Comparison of ENCODE assay signal across 11 mouse cellular contexts in genomic region chr7:31109091-31109490, GRCm38 (mm10). TPM values are rescaled to one million over a fixed set of nuclear protein-coding genes. Genes with fewer than 3 reads are reported as not detected.
A peak's percentile ranks its signal among the peaks of the same experiment; 100 is the strongest.
DNase-seq lines count a peak whose midpoint lies in the region; ATAC-seq and TF ChIP-seq lines count a peak whose summit lies in the region.
"Had no signal": no experiment of that assay in that cellular context is flagged by ENCODE, and none has a peak within 500 bp of the region (broad histone marks: within the 10 kb centered on the region; RNA-seq: fewer than 3 reads in every experiment).

No protein-coding gene starts in this region.

- no peaks in the 10 kb centered on the region for H3K27me3 ChIP-seq in intestine, embryonic 15.5 days (replicated peaks)
- no peaks in the 10 kb centered on the region for H3K27me3 ChIP-seq in intestine, postnatal 0 days (replicated peaks; ENCODE audit: control insufficient read depth, insufficient read depth, low read length)
- no peaks in the 10 kb centered on the region for H3K27me3 ChIP-seq in lung, postnatal 0 days (replicated peaks; ENCODE audit: insufficient read depth, low read length)
- H3K27me3 ChIP-seq: forebrain, embryonic 13.5 days; liver, embryonic 15.5 days had no signal

- TF ChIP-seq EP300 in lung, postnatal 0 days (IDR thresholded peaks at IDR 0.05) = no peak

- no peak overlapping the region for H3K4me3 ChIP-seq in intestine, embryonic 15.5 days (replicated peaks)
- no peak overlapping the region for H3K4me3 ChIP-seq in intestine, postnatal 0 days (ENCODE audit: low read depth, low read length)
- peak overlapping the region; percentile 57 for H3K4me3 ChIP-seq in gastrocnemius, adult 2 months
- no peak overlapping the region for H3K4me3 ChIP-seq in lung, postnatal 0 days (ENCODE audit: low read depth, low read length)
- H3K4me3 ChIP-seq: forebrain, embryonic 13.5 days; liver, embryonic 15.5 days had no signal

- intact Hi-C loops in gastrocnemius, adult 2 months (cut with DNase I) = no loop called here

- peak; percentile 50 for DNase-seq in brain, adult 2 months (ENCODE audit: low read depth, low spot score)
- peak; percentile 79 for DNase-seq in gastrocnemius, adult 2 months
- DNase-seq in lung, postnatal 0 days (ENCODE audit: low spot score) = peak; percentile 77
- DNase-seq in thymus, postnatal 25 days = no peak

- H3K9ac ChIP-seq in intestine, embryonic 15.5 days = no peak overlapping the region
- no peak overlapping the region for H3K9ac ChIP-seq in intestine, postnatal 0 days (ENCODE audit: low read depth, low read length)
- H3K9ac ChIP-seq in lung, postnatal 0 days (replicated peaks; ENCODE audit: low read depth) = no peak overlapping the region
- H3K9ac ChIP-seq: forebrain, embryonic 13.5 days; liver, embryonic 15.5 days had no signal

- H3K4me2 ChIP-seq in intestine, embryonic 15.5 days (replicated peaks) = no peak overlapping the region
- no peak overlapping the region for H3K4me2 ChIP-seq in intestine, postnatal 0 days (replicated peaks; ENCODE audit: low read depth)
- H3K4me2 ChIP-seq in lung, postnatal 0 days (replicated peaks; ENCODE audit: low read depth, low read length) = no peak overlapping the region
- H3K4me2 ChIP-seq: forebrain, embryonic 13.5 days; liver, embryonic 15.5 days had no signal

- no peaks in the 10 kb centered on the region for H3K9me3 ChIP-seq in intestine, embryonic 15.5 days
- H3K9me3 ChIP-seq in intestine, postnatal 0 days (ENCODE audit: control insufficient read depth) = no peaks in the 10 kb centered on the region
- no peaks in the 10 kb centered on the region for H3K9me3 ChIP-seq in lung, postnatal 0 days (ENCODE audit: low read length)
- H3K9me3 ChIP-seq: forebrain, embryonic 13.5 days; liver, embryonic 15.5 days had no signal

- TF ChIP-seq CTCF in intestine, postnatal 0 days (IDR thresholded peaks at IDR 0.05; ENCODE audit: low read depth) = no peak
- no peak for TF ChIP-seq CTCF in gastrocnemius, adult 2 months (IDR thresholded peaks at IDR 0.05)
- no peak for TF ChIP-seq CTCF in lung, postnatal 0 days (IDR thresholded peaks at IDR 0.05)

- WGBS in intestine, embryonic 15.5 days = 40% methylated on average over 7 of the region's 7 CpGs
- WGBS in intestine, postnatal 0 days = 46% methylated on average over 7 of the region's 7 CpGs
- 19% methylated on average over 7 of the region's 7 CpGs for WGBS in lung, postnatal 0 days

- ATAC-seq in intestine, embryonic 15.5 days = 0 out of 2 replicates have a peak, but pooled peaks have one; percentile 14
- no peak for ATAC-seq in intestine, postnatal 0 days
- ATAC-seq in lung, postnatal 0 days = peak; percentile 59
- no peak for ATAC-seq in activated CD4-positive, CD25-positive, alpha-beta regulatory T cell, adult 4 months
- ATAC-seq: forebrain, embryonic 13.5 days had no signal

- H3K36me3 ChIP-seq in intestine, embryonic 15.5 days = no peaks in the 10 kb centered on the region
- H3K36me3 ChIP-seq in intestine, postnatal 0 days (ENCODE audit: control insufficient read depth, insufficient read depth) = no peaks in the 10 kb centered on the region
- H3K36me3 ChIP-seq in lung, postnatal 0 days (ENCODE audit: insufficient read depth, low read length) = no peaks in the 10 kb centered on the region
- H3K36me3 ChIP-seq: G1E; liver, embryonic 15.5 days had no signal

- no peak overlapping the region for H3K27ac ChIP-seq in intestine, embryonic 15.5 days
- no peak overlapping the region for H3K27ac ChIP-seq in intestine, postnatal 0 days (ENCODE audit: low read depth, low read length)
- H3K27ac ChIP-seq in gastrocnemius, adult 2 months = peak overlapping the region; percentile 83
- no peak overlapping the region for H3K27ac ChIP-seq in lung, postnatal 0 days (ENCODE audit: low read length)
- H3K27ac ChIP-seq: forebrain, embryonic 13.5 days; liver, embryonic 15.5 days had no signal

- 0 out of 2 replicates have a peak, but pooled peaks cover 7% of the 10 kb centered on the region for H3K4me1 ChIP-seq in intestine, embryonic 15.5 days (replicated peaks)
- no peaks in the 10 kb centered on the region for H3K4me1 ChIP-seq in intestine, postnatal 0 days (replicated peaks; ENCODE audit: control insufficient read depth, insufficient read depth, low read length)
- H3K4me1 ChIP-seq in lung, postnatal 0 days (ENCODE audit: insufficient read depth, low read depth, low read length) = no peaks in the 10 kb centered on the region
- H3K4me1 ChIP-seq: forebrain, embryonic 13.5 days had no signal

RNA-seq across cellular contexts. Expression of gene Hpn, which starts 6.0 kb away (rescaled TPM):
- polyA plus RNA-seq in intestine, embryonic 15.5 days (2015; fragmentation: Nextera tagmentation; extraction: Ambion mirVana) = 37.9 and 47.0 TPM in 2 replicates
- polyA plus RNA-seq in intestine, postnatal 0 days (2015; fragmentation: Nextera tagmentation; extraction: Ambion mirVana) = 21.2 and 28.3 TPM in 2 replicates
- 10 to 100 TPM; 14.0 to 15.9 TPM for total RNA-seq in gastrocnemius, adult 2 months (2021)
- polyA plus RNA-seq in lung, postnatal 0 days (2015; fragmentation: Nextera tagmentation; extraction: Ambion mirVana) = 19.5 and 20.5 TPM in 2 replicates
- polyA plus RNA-seq in activated CD4-positive, CD25-positive, alpha-beta regulatory T cell, adult 4 months (2017; shearing (Covaris generic)) = 1 to 10 TPM; 4.3 to 5.6 TPM
- polyA plus RNA-seq: forebrain, embryonic 13.5 days; G1E had no signal

RNA-seq across cellular contexts. Expression of gene Scn1b, which starts 17.7 kb away (rescaled TPM):
- 1.6 and 1.8 TPM in 2 replicates for polyA plus RNA-seq in intestine, embryonic 15.5 days (2015; fragmentation: Nextera tagmentation; extraction: Ambion mirVana)
- 2.7 and 3.3 TPM in 2 replicates for polyA plus RNA-seq in intestine, postnatal 0 days (2015; fragmentation: Nextera tagmentation; extraction: Ambion mirVana)
- total RNA-seq in gastrocnemius, adult 2 months (2021) = 100 to 1,000 TPM; 748 to 815 TPM
- 4.5 and 4.9 TPM in 2 replicates for polyA plus RNA-seq in lung, postnatal 0 days (2015; fragmentation: Nextera tagmentation; extraction: Ambion mirVana)
- not detected for polyA plus RNA-seq in activated CD4-positive, CD25-positive, alpha-beta regulatory T cell, adult 4 months (2017; shearing (Covaris generic))
- total RNA-seq: G1E had no signal
- polyA plus RNA-seq: G1E had no signal

RNA-seq across cellular contexts. Expression of gene Fxyd3, which starts 32.6 kb away (rescaled TPM):
- 70.8 and 77.4 TPM in 2 replicates for polyA plus RNA-seq in intestine, embryonic 15.5 days (2015; fragmentation: Nextera tagmentation; extraction: Ambion mirVana)
- 40.4 and 48.0 TPM in 2 replicates for polyA plus RNA-seq in intestine, postnatal 0 days (2015; fragmentation: Nextera tagmentation; extraction: Ambion mirVana)
- total RNA-seq in gastrocnemius, adult 2 months (2021) = 1 to 10 TPM; 1.2 to 1.4 TPM
- polyA plus RNA-seq in lung, postnatal 0 days (2015; fragmentation: Nextera tagmentation; extraction: Ambion mirVana) = 76.1 and 78.1 TPM in 2 replicates
- polyA plus RNA-seq in activated CD4-positive, CD25-positive, alpha-beta regulatory T cell, adult 4 months (2017; shearing (Covaris generic)) = not detected
- polyA plus RNA-seq: forebrain, embryonic 13.5 days; G1E; neural tube, embryonic 14.5 days had no signal

RNA-seq across cellular contexts. Expression of gene Gramd1a, which starts 46.6 kb away (rescaled TPM):
- 41.6 and 44.2 TPM in 2 replicates for polyA plus RNA-seq in intestine, embryonic 15.5 days (2015; fragmentation: Nextera tagmentation; extraction: Ambion mirVana)
- 10.3 and 12.4 TPM in 2 replicates for polyA plus RNA-seq in intestine, postnatal 0 days (2015; fragmentation: Nextera tagmentation; extraction: Ambion mirVana)
- total RNA-seq in gastrocnemius, adult 2 months (2021) = 10 to 100 TPM; 47.2 to 61.7 TPM
- 31.7 and 33.8 TPM in 2 replicates for polyA plus RNA-seq in lung, postnatal 0 days (2015; fragmentation: Nextera tagmentation; extraction: Ambion mirVana)
- polyA plus RNA-seq in activated CD4-positive, CD25-positive, alpha-beta regulatory T cell, adult 4 months (2017; shearing (Covaris generic)) = 100 to 1,000 TPM in 1 of 2 experiments, 10 to 100 TPM in 1; 81.1 to 115 TPM

RNA-seq across cellular contexts. Expression of gene Lgi4, which starts 49.9 kb away (rescaled TPM):
- 1.5 TPM in 2 replicates for polyA plus RNA-seq in intestine, embryonic 15.5 days (2015; fragmentation: Nextera tagmentation; extraction: Ambion mirVana)
- 0.70 and 0.78 TPM in 2 replicates for polyA plus RNA-seq in intestine, postnatal 0 days (2015; fragmentation: Nextera tagmentation; extraction: Ambion mirVana)
- total RNA-seq in gastrocnemius, adult 2 months (2021) = 1 to 10 TPM; 2.4 to 3.3 TPM
- polyA plus RNA-seq in lung, postnatal 0 days (2015; fragmentation: Nextera tagmentation; extraction: Ambion mirVana) = 0.20 and 0.27 TPM in 2 replicates
- polyA plus RNA-seq in activated CD4-positive, CD25-positive, alpha-beta regulatory T cell, adult 4 months (2017; shearing (Covaris generic)) = under 1 TPM in 1 of 2 experiments, not detected in 1; 0.19 TPM
- polyA plus RNA-seq: G1E; liver, embryonic 15.5 days; neural tube, embryonic 14.5 days had no signal

Comparison
In these comparisons a context has a peak if more than half of its experiments do, and no peak if none do; other contexts are left out.
1. ATAC-seq: peak in intestine, embryonic 15.5 days (single experiment) and lung, postnatal 0 days (single experiment); none in intestine, postnatal 0 days (single experiment) and activated CD4-positive, CD25-positive, alpha-beta regulatory T cell, adult 4 months (single experiment).
2. RNA of gene Fxyd3, which starts 32.6 kb away (polyA plus RNA-seq): 76.1 to 78.1 TPM in lung, postnatal 0 days, 70.8 to 77.4 TPM in intestine, embryonic 15.5 days and 40.4 to 48.0 TPM in intestine, postnatal 0 days; not detected in activated CD4-positive, CD25-positive, alpha-beta regulatory T cell, adult 4 months; every median in the first group is over 10 times any median in the second.